Mouse (Mus musculus): ENCODE measurements at regions not wholly inside any gene's neighbourhood (a gene's known extent, or its start where the extent isn't known, plus 50 kb on each side); places are given as distances from the start of the nearest gene placed in this dataset.
A peak's percentile ranks its signal among the peaks of the same experiment; 100 is the strongest.

GRCm38 (mm10) chr8:87093716-87094115 is 208.7 kb upstream of the N4bp1 start:
- no peaks in the 10 kb centered on the region for H3K79me2 ChIP-seq (replicated peaks; ENCODE audit: control insufficient read depth, extremely low read depth, insufficient read depth, poor library complexity, severe bottlenecking)
- no peak for TF ChIP-seq JUND (conservative IDR thresholded peaks at IDR 0.05; ENCODE audit: low read depth, low read length)
- TF ChIP-seq ZC3H11A (IDR thresholded peaks at IDR 0.05; ENCODE audit: low read depth, low read length), result no peak
- no peak for TF ChIP-seq MAX (IDR thresholded peaks at IDR 0.05; ENCODE audit: low read length)
- no peak for TF ChIP-seq ZNF384 (IDR thresholded peaks at IDR 0.05; ENCODE audit: low read depth, low read length)
- H3K27ac ChIP-seq (ENCODE audit: insufficient read depth, low read depth), result no peak overlapping the region
- no peak for DNase-seq (ENCODE audit: extremely low read depth)
- no peaks in the 10 kb centered on the region for H3K36me3 ChIP-seq (replicated peaks in 1 of 2; ENCODE audit: control insufficient read depth in 1 of 2, insufficient read depth in 1 of 2, low read length in 1 of 2)
- H3K27me3 ChIP-seq (replicated peaks), result no peaks in the 10 kb centered on the region
- peaks cover 0 to 7% of the 10 kb centered on the region in 2 experiments; a peak in 1 of 4 replicates for H3K4me1 ChIP-seq (ENCODE audit: control insufficient read depth in 1 of 2, insufficient read depth in 2 of 2)
- H3K9ac ChIP-seq (ENCODE audit: insufficient read depth, low read depth), result no peak overlapping the region
- no peaks in the 10 kb centered on the region for H3K9me3 ChIP-seq (replicated peaks; ENCODE audit: low read length)
- no peak overlapping the region for H3K4me3 ChIP-seq (replicated peaks in 1 of 3; ENCODE audit: low read depth in 2 of 3, low read length in 2 of 3, poor library complexity in 1 of 3)
- H3K4me2 ChIP-seq (ENCODE audit: insufficient read depth, low read depth, poor library complexity, severe bottlenecking), result no peak overlapping the region
- dilution Hi-C loops (cut with MboI; ENCODE audit: extremely low pct_ligation_motif_present, extremely low pct_unique_long_range_greater_than_20kb, low sequenced_read_pairs), result no loop called here
- in situ Hi-C loops (cut with MboI; ENCODE audit: low pct_ligation_motif_present, low pct_unique_long_range_greater_than_20kb, low sequenced_read_pairs), result no loop called here

- no peaks in the 10 kb centered on the region for H3K9me3 ChIP-seq (replicated peaks; ENCODE audit: low read length)
- TF ChIP-seq MAFK (IDR thresholded peaks at IDR 0.05; ENCODE audit: insufficient replicate concordance, low read length), result no peak
- no peak for TF ChIP-seq CHD2 (IDR thresholded peaks at IDR 0.05; ENCODE audit: low read length)
- TF ChIP-seq USF1 (IDR thresholded peaks at IDR 0.05; ENCODE audit: low read depth, low read length), result no peak
- TF ChIP-seq MAZ (IDR thresholded peaks at IDR 0.05; ENCODE audit: low read depth, low read length), result no peak
- no peak for TF ChIP-seq PAX5 (IDR thresholded peaks at IDR 0.05; ENCODE audit: low read length)
These were observed 208.0 kb upstream of the N4bp1 start for GRCm38 (mm10) chr8:87093081-87093480.

GRCm38 (mm10) chr8:87087451-87088095 is 202.5 kb upstream of the N4bp1 start:
- Histone ChIP-seq H3K27me3 (replicated peaks) (peaks cover 4% of the 10 kb centered on the region), H3K4me2 (ENCODE audit: insufficient read depth, low read depth, poor library complexity, severe bottlenecking) (no peak overlapping the region), H3K4me1 (ENCODE audit: control insufficient read depth in 1 of 2, insufficient read depth in 2 of 2) (no peaks in the 10 kb centered on the region), H3K9ac (ENCODE audit: insufficient read depth, low read depth) (no peak overlapping the region), H3K27ac (ENCODE audit: insufficient read depth, low read depth) (no peak overlapping the region), H3K9me3 (replicated peaks; ENCODE audit: low read length) (no peaks in the 10 kb centered on the region), H3K36me3 (replicated peaks in 1 of 2; ENCODE audit: control insufficient read depth in 1 of 2, insufficient read depth in 1 of 2, low read length in 1 of 2) (no peaks in the 10 kb centered on the region), H3K4me3 (replicated peaks in 1 of 3; ENCODE audit: low read depth in 2 of 3, low read length in 2 of 3, poor library complexity in 1 of 3) (no peak overlapping the region), H3K79me2 (replicated peaks; ENCODE audit: control insufficient read depth, extremely low read depth, insufficient read depth, poor library complexity, severe bottlenecking) (no peaks in the 10 kb centered on the region)
- dilution Hi-C loops (cut with MboI; ENCODE audit: extremely low pct_ligation_motif_present, extremely low pct_unique_long_range_greater_than_20kb, low sequenced_read_pairs), result no loop called here
- DNase-seq (ENCODE audit: extremely low read depth), result peak; percentile 17
- in situ Hi-C loops (cut with MboI; ENCODE audit: low pct_ligation_motif_present, low pct_unique_long_range_greater_than_20kb, low sequenced_read_pairs), result no loop called here
- TF ChIP-seq NRF1 (IDR thresholded peaks at IDR 0.05; ENCODE audit: low read depth, low read length), result no peak

More at GRCm38 (mm10) chr8:87093081-87093480, 208.0 kb upstream of the N4bp1 start:
- H3K4me1 ChIP-seq (ENCODE audit: control insufficient read depth in 1 of 2, insufficient read depth in 2 of 2), result peaks cover 0 to 7% of the 10 kb centered on the region in 2 experiments; a peak in 1 of 4 replicates
- no peak for DNase-seq (ENCODE audit: extremely low read depth)
- H3K36me3 ChIP-seq (replicated peaks in 1 of 2; ENCODE audit: control insufficient read depth in 1 of 2, insufficient read depth in 1 of 2, low read length in 1 of 2), result no peaks in the 10 kb centered on the region
- in situ Hi-C loops (cut with MboI; ENCODE audit: low pct_ligation_motif_present, low pct_unique_long_range_greater_than_20kb, low sequenced_read_pairs) (no loop called here), dilution Hi-C loops (cut with MboI; ENCODE audit: extremely low pct_ligation_motif_present, extremely low pct_unique_long_range_greater_than_20kb, low sequenced_read_pairs) (no loop called here)
- H3K4me2 ChIP-seq (ENCODE audit: insufficient read depth, low read depth, poor library complexity, severe bottlenecking), result no peak overlapping the region
- no peak overlapping the region for H3K27ac ChIP-seq (ENCODE audit: insufficient read depth, low read depth)
- H3K79me2 ChIP-seq (replicated peaks; ENCODE audit: control insufficient read depth, extremely low read depth, insufficient read depth, poor library complexity, severe bottlenecking), result no peaks in the 10 kb centered on the region
- no peak overlapping the region for H3K4me3 ChIP-seq (replicated peaks in 1 of 3; ENCODE audit: low read depth in 2 of 3, low read length in 2 of 3, poor library complexity in 1 of 3)
- H3K9ac ChIP-seq (ENCODE audit: insufficient read depth, low read depth), result no peak overlapping the region
- H3K27me3 ChIP-seq (replicated peaks), result no peaks in the 10 kb centered on the region
